Mouse (Mus musculus): Measurements from ENCODE around the gene Gm4981. TPM values are rescaled to one million over a fixed set of nuclear protein-coding genes. Genes with fewer than 3 reads are reported as not detected.

Gm4981 gene
- total and polyA plus RNA-seq, 3 experiments: not detected

DNA sequence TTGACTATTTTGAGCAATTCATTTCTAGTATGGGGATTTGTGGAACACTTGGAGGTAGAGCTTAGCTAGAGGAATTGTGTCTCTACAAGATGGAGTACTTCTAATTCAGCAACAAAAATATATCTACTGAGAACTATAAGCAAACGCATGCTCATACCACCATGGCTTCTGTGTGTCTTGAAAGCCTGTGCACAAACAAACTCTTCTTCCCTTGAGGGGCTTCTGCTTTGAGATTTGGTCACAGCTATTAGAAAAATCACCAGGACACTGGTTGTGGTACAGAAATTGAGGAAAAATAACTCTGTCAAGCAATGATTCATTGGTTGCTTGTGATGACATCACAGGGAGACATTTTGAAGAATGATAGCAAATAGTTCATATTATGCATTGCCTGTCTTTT, 21.1 kb downstream of the Gm4981 start:
- Histone ChIP-seq H3K27me3 (ENCODE audit: control insufficient read depth in 1 of 2, insufficient read depth in 2 of 2, low read length in 2 of 2) (no peaks in the 10 kb centered on the region), H3K79me2 (ENCODE audit: control insufficient read depth, insufficient read depth, low read length, poor library complexity) (no peaks in the 10 kb centered on the region), H3K4me3 (ENCODE audit: control insufficient read depth in 1 of 2, insufficient read depth in 1 of 2, low read depth in 2 of 2, low read length in 2 of 2) (no peak overlapping the region), H3K36me3 (ENCODE audit: control insufficient read depth in 1 of 2, insufficient read depth in 2 of 2, low read length in 2 of 2) (no peaks in the 10 kb centered on the region), H3K9ac (ENCODE audit: control insufficient read depth, low read depth, low read length, poor library complexity, severe bottlenecking) (no peak overlapping the region), H3K27ac (ENCODE audit: control insufficient read depth, low read depth, low read length) (no peak overlapping the region), H3K9me3 (replicated peaks; ENCODE audit: insufficient read depth, low read length) (no peaks in the 10 kb centered on the region), H3K4me1 (ENCODE audit: control insufficient read depth in 1 of 2, insufficient read depth in 2 of 2, low read length in 2 of 2) (no peaks in the 10 kb centered on the region)
- TF ChIP-seq HCFC1 (IDR thresholded peaks at IDR 0.05; ENCODE audit: low read depth, low read length): no peak
- no peak for TF ChIP-seq ZMIZ1 (IDR thresholded peaks at IDR 0.05; ENCODE audit: low read depth, low read length)
- TF ChIP-seq POLR2AphosphoS2 (IDR thresholded peaks at IDR 0.05; ENCODE audit: low read length): no peak
- no peak for TF ChIP-seq ZKSCAN1 (IDR thresholded peaks at IDR 0.05; ENCODE audit: low read depth, low read length)
- no peak for TF ChIP-seq RAD21 (IDR thresholded peaks at IDR 0.05; ENCODE audit: low read depth, low read length)
- TF ChIP-seq POLR2A (IDR thresholded peaks at IDR 0.05; ENCODE audit: control insufficient read depth in 1 of 2, insufficient read depth in 1 of 2, low read depth in 1 of 2, low read length in 2 of 2, poor library complexity in 1 of 2): no peak
- TF ChIP-seq GABPA (IDR thresholded peaks at IDR 0.05; ENCODE audit: low read depth, low read length): no peak
- no peak for TF ChIP-seq GATA1 (IDR thresholded peaks at IDR 0.05; ENCODE audit: low read depth, low read length)
- TF ChIP-seq TCF12 (IDR thresholded peaks at IDR 0.05; ENCODE audit: low read depth, low read length): no peak
- no peak for TF ChIP-seq ZC3H11A (IDR thresholded peaks at IDR 0.05; ENCODE audit: low read depth, low read length)
- no peak for TF ChIP-seq ETS1 (IDR thresholded peaks at IDR 0.05; ENCODE audit: low read depth, low read length)
- TF ChIP-seq NELFE (IDR thresholded peaks at IDR 0.05; ENCODE audit: low read depth, low read length): no peak
- TF ChIP-seq JUND (IDR thresholded peaks at IDR 0.05; ENCODE audit: low read depth, low read length): no peak
- no peak for TF ChIP-seq UBTF (IDR thresholded peaks at IDR 0.05; ENCODE audit: borderline replicate concordance, insufficient read depth, low read depth, low read length)
- no peak for TF ChIP-seq ZNF384 (IDR thresholded peaks at IDR 0.05; ENCODE audit: low read depth, low read length)
- TF ChIP-seq MEF2A (IDR thresholded peaks at IDR 0.05; ENCODE audit: extremely low read depth, insufficient replicate concordance, low read depth, low read length, poor library complexity, severe bottlenecking): no peak
- TF ChIP-seq BHLHE40 (IDR thresholded peaks at IDR 0.05; ENCODE audit: borderline replicate concordance, low read depth, low read length): no peak
- TF ChIP-seq SIN3A (IDR thresholded peaks at IDR 0.05; ENCODE audit: low read length): no peak
- DNase-seq (ENCODE audit: low read depth, low spot score): no peak

DNA sequence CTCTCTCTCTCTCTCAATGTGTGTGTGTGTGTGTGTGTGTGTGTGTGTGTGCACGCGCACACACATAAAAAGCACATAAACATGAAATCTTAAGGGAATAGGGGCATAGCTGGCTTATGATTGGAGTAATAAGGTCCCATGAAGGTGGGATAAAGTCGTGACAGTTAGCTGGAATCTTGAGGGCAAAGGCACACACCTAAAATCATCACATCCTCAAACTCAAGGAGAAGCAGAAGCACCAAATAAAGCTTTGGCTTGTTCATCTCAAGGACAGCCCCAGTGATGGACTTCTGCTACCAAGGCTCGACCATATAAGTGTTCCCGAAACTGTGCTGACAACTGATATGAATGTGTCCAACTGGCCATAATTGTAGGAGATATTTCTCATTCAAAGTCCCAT, 21.6 kb downstream of the Gm4981 start:
- no peak overlapping the region for H3K9ac ChIP-seq (ENCODE audit: control insufficient read depth, low read depth, low read length, poor library complexity, severe bottlenecking)
- no peak overlapping the region for H3K27ac ChIP-seq (ENCODE audit: control insufficient read depth, low read depth, low read length)
- H3K4me3 ChIP-seq (ENCODE audit: control insufficient read depth in 1 of 2, insufficient read depth in 1 of 2, low read depth in 2 of 2, low read length in 2 of 2): no peak overlapping the region
- no peaks in the 10 kb centered on the region for H3K27me3 ChIP-seq (ENCODE audit: control insufficient read depth in 1 of 2, insufficient read depth in 2 of 2, low read length in 2 of 2)
- H3K9me3 ChIP-seq (replicated peaks; ENCODE audit: insufficient read depth, low read length): no peaks in the 10 kb centered on the region
- no peaks in the 10 kb centered on the region for H3K4me1 ChIP-seq (ENCODE audit: control insufficient read depth in 1 of 2, insufficient read depth in 2 of 2, low read length in 2 of 2)
- no peak for DNase-seq (ENCODE audit: low read depth, low spot score)
- no peaks in the 10 kb centered on the region for H3K79me2 ChIP-seq (ENCODE audit: control insufficient read depth, insufficient read depth, low read length, poor library complexity)
- no peaks in the 10 kb centered on the region for H3K36me3 ChIP-seq (ENCODE audit: control insufficient read depth in 1 of 2, insufficient read depth in 2 of 2, low read length in 2 of 2)
- TF ChIP-seq SMC3 (IDR thresholded peaks at IDR 0.05; ENCODE audit: low read depth, low read length) (no peak), ETS1 (IDR thresholded peaks at IDR 0.05; ENCODE audit: low read depth, low read length) (no peak), E2F4 (IDR thresholded peaks at IDR 0.05; ENCODE audit: borderline replicate concordance, low read depth, low read length) (no peak), USF1 (IDR thresholded peaks at IDR 0.05; ENCODE audit: low read depth, low read length) (no peak), ZC3H11A (IDR thresholded peaks at IDR 0.05; ENCODE audit: low read depth, low read length) (no peak), ELF1 (IDR thresholded peaks at IDR 0.05; ENCODE audit: low read depth, low read length) (no peak), CHD2 (IDR thresholded peaks at IDR 0.05; ENCODE audit: low read length) (no peak), MAFK (IDR thresholded peaks at IDR 0.05; ENCODE audit: borderline replicate concordance, low read depth, low read length) (no peak), POLR2A (IDR thresholded peaks at IDR 0.05; ENCODE audit: control insufficient read depth in 1 of 2, insufficient read depth in 1 of 2, low read depth in 1 of 2, low read length in 2 of 2, poor library complexity in 1 of 2) (no peak), TBP (IDR thresholded peaks at IDR 0.05; ENCODE audit: low read depth, low read length) (no peak), MXI1 (IDR thresholded peaks at IDR 0.05; ENCODE audit: low read depth, low read length) (no peak), UBTF (IDR thresholded peaks at IDR 0.05; ENCODE audit: borderline replicate concordance, insufficient read depth, low read depth, low read length) (no peak), TCF12 (IDR thresholded peaks at IDR 0.05; ENCODE audit: low read depth, low read length) (no peak), GATA1 (IDR thresholded peaks at IDR 0.05; ENCODE audit: low read depth, low read length) (no peak), HCFC1 (IDR thresholded peaks at IDR 0.05; ENCODE audit: low read depth, low read length) (no peak), MEF2A (IDR thresholded peaks at IDR 0.05; ENCODE audit: extremely low read depth, insufficient replicate concordance, low read depth, low read length, poor library complexity, severe bottlenecking) (no peak), MYB (IDR thresholded peaks at IDR 0.05; ENCODE audit: low read depth, low read length) (no peak), MAZ (IDR thresholded peaks at IDR 0.05; ENCODE audit: low read depth, low read length) (no peak), BHLHE40 (IDR thresholded peaks at IDR 0.05; ENCODE audit: borderline replicate concordance, low read depth, low read length) (no peak), JUND (IDR thresholded peaks at IDR 0.05; ENCODE audit: low read depth, low read length) (no peak)
